Mouse (Mus musculus) hematopoietic multipotent progenitor cell, adult 10-12 weeks (in vitro differentiated cells): ENCODE measurements around the gene Ndufa13. TPM values are rescaled to one million over a fixed set of nuclear protein-coding genes. Genes with fewer than 3 reads are reported as not detected.

Source experiments
- polyA plus RNA-seq: library from polyadenylated mRNA; stranded (reverse); fragments of >175 nt; gene quantifications from 2 replicates; pipeline ENCODE4 v1.2.3, GENCODE M21; 2012; ENCODE audit warnings: low replicate concordance

Ndufa13 gene
- polyA plus RNA-seq: 95.4 and 115 TPM in 2 replicates

DNA sequence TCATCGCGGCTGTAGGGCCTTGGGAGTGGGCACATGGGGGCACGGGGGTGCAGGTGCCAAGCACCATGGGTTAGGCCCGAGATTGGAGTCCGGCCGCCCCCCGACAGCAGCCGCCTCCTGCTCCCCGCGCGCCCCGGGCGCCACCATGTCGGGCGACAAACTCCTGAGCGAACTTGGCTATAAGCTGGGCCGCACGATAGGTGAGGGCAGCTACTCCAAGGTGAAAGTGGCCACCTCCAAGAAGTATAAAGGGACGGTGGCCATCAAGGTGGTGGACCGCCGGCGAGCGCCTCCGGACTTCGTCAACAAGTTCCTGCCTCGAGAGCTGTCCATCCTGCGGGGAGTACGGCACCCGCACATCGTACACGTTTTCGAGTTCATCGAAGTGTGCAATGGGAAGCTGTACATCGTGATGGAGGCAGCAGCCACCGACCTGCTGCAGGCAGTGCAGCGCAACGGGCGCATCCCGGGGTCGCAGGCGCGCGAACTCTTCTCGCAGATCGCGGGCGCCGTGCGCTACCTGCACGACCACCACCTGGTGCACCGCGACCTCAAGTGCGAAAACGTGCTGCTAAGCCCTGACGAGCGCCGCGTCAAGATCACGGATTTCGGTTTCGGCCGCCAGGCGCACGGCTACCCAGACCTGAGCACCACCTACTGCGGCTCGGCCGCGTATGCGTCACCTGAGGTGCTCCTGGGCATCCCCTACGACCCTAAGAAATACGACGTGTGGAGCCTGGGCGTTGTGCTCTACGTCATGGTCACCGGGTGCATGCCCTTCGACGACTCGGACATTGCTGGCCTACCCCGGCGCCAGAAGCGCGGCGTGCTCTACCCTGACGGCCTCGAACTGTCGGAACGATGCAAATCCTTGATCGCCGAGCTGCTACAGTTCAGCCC, at the start of gene Ndufa13, which contains the start of the genes Tssk6 and Yjefn3:
TSS of gene Ndufa13 (minus strand) at position 396 of the 900 bp plus-strand sequence.
TSS of gene Tssk6 (plus strand) at position 22 of the 900 bp plus-strand sequence.
TSS of gene Yjefn3 (minus strand) at position 550 of the 900 bp plus-strand sequence.

DNA sequence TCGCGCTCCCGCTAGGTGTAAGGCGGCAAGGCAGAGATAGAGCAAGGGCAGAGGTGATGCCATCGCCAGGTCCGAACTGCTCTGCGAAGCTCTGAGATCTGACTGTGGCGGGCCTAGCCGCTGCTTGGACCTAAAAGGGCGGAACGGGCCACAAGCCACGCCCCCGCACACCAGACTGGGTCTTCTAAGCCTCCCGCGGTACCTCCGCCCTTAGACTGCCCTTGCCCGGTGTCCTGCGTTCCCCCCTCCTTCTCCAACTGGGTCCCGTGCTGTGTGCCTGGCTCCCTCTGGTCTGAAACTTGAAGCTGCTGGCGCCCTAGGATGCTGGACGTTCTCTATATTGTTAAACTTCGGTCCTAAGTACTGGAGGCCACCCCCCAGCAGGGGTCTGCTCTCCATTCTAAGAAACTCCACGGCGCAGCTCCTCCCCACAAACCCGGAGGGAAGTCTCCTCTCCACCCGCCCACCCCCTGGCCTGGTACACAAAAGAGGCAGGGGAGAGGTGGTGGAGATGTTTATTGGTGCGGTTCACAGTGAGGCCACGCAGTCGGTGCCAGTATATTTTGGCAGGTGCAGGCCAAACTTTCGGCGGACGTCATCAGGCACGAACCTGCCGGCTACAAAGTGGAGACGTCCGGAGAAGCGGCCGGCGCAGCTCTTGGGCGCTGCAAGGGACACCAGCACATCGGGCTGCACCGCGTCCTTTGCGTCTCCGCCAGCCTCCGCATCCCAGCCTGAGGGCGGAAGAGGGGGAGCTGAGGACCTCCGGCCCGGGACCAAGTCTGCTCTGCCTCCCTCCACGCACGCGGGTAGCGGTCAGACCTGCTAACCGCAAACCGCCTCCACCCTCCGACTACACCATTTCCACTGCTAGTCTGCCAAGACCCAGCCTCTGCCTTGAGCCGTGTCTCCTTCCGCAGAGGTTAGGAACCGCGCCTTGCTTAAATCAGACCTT, 14.8 kb downstream of the Ndufa13 start, which contains the start of gene Cilp2:
TSS of gene Cilp2 (minus strand) at position 399 of the 955 bp plus-strand sequence.

Other genes with a start within 250 kb of the Ndufa13 start
- gene Zfp964, start 248.1 kb downstream of the Ndufa13 start, polyA plus RNA-seq: 0.27 TPM in 2 replicates
- gene Zfp869, start 191.8 kb downstream of the Ndufa13 start, polyA plus RNA-seq: 2.3 and 3.5 TPM in 2 replicates
- 1.7 and 3.7 TPM in 2 replicates for gene Zfp963, start 152.6 kb downstream of the Ndufa13 start, polyA plus RNA-seq
- gene Gm20422, start 127.7 kb downstream of the Ndufa13 start, polyA plus RNA-seq: 2.1 TPM in 1 of 2 replicates, not detected in the other
- gene Atp13a1, start 111.4 kb downstream of the Ndufa13 start, polyA plus RNA-seq: 50.8 and 66.2 TPM in 2 replicates
- 1.6 and 4.7 TPM in 2 replicates for gene Zfp866, start 111.4 kb downstream of the Ndufa13 start, polyA plus RNA-seq
- gene Gmip, start 93.9 kb downstream of the Ndufa13 start, polyA plus RNA-seq: 177 and 206 TPM in 2 replicates
- gene Lpar2, start 80.1 kb downstream of the Ndufa13 start, polyA plus RNA-seq: 0.81 and 0.94 TPM in 2 replicates
- gene Pbx4, start 70.1 kb downstream of the Ndufa13 start, polyA plus RNA-seq: 2.1 TPM in 2 replicates
- 0.24 and 0.53 TPM in 2 replicates for gene Cilp2, start 14.9 kb downstream of the Ndufa13 start, polyA plus RNA-seq
- gene Tssk6, start 374 bp downstream of the Ndufa13 start, polyA plus RNA-seq: 1.00 and 2.1 TPM in 2 replicates
- 0.81 and 2.5 TPM in 2 replicates for gene Yjefn3, start 154 bp upstream of the Ndufa13 start, polyA plus RNA-seq
- gene Gatad2a, start 93.8 kb upstream of the Ndufa13 start, polyA plus RNA-seq: 54.9 and 107 TPM in 2 replicates
- 60.9 and 149 TPM in 2 replicates for gene Mau2, start 140.2 kb upstream of the Ndufa13 start, polyA plus RNA-seq
- 38.1 and 63.8 TPM in 2 replicates for gene Sugp1, start 140.3 kb upstream of the Ndufa13 start, polyA plus RNA-seq
- gene Tm6sf2, start 170.4 kb upstream of the Ndufa13 start, polyA plus RNA-seq: 0.69 and 0.95 TPM in 2 replicates
- 0.03 and 0.07 TPM in 2 replicates for gene Hapln4, start 180.9 kb upstream of the Ndufa13 start, polyA plus RNA-seq
- 0.13 and 0.22 TPM in 2 replicates for gene Ncan, start 218.3 kb upstream of the Ndufa13 start, polyA plus RNA-seq
- gene Nr2c2ap, start 228.8 kb upstream of the Ndufa13 start, polyA plus RNA-seq: 6.3 and 14.2 TPM in 2 replicates
- 6.1 and 18.1 TPM in 2 replicates for gene Rfxank, start 236.6 kb upstream of the Ndufa13 start, polyA plus RNA-seq
- 8.0 and 46.2 TPM in 2 replicates for gene Borcs8, start 236.9 kb upstream of the Ndufa13 start, polyA plus RNA-seq
- gene Mef2b, start 237.2 kb upstream of the Ndufa13 start, polyA plus RNA-seq: 8.0 and 22.3 TPM in 2 replicates